Mouse (Mus musculus): ENCODE data around the gene Shroom3.

- TF ChIP-seq USF1 (IDR thresholded peaks at IDR 0.05; ENCODE audit: low read depth, low read length), result no peak
- no peak for TF ChIP-seq ZC3H11A (IDR thresholded peaks at IDR 0.05; ENCODE audit: low read depth, low read length)
- no peak for TF ChIP-seq JUND (IDR thresholded peaks at IDR 0.05; ENCODE audit: low read depth, low read length)
- no peak for TF ChIP-seq SIN3A (IDR thresholded peaks at IDR 0.05; ENCODE audit: low read length)
- TF ChIP-seq ETS1 (IDR thresholded peaks at IDR 0.05; ENCODE audit: low read depth, low read length), result no peak
- TF ChIP-seq CTCF (IDR thresholded peaks at IDR 0.05 in 2 of 3, conservative IDR thresholded peaks at IDR 0.05 in 1 of 3; ENCODE audit: control insufficient read depth in 1 of 3, insufficient read depth in 1 of 3, low read depth in 2 of 3, low read length in 3 of 3, poor library complexity in 1 of 3, severe bottlenecking in 1 of 3), result no peak
Measured at GRCm38 (mm10) chr5:92886141-92886540, 202.9 kb downstream of the Shroom3 start.
